Comparison of ENCODE assay signal across 17 mouse cellular contexts in the genomic region with DNA sequence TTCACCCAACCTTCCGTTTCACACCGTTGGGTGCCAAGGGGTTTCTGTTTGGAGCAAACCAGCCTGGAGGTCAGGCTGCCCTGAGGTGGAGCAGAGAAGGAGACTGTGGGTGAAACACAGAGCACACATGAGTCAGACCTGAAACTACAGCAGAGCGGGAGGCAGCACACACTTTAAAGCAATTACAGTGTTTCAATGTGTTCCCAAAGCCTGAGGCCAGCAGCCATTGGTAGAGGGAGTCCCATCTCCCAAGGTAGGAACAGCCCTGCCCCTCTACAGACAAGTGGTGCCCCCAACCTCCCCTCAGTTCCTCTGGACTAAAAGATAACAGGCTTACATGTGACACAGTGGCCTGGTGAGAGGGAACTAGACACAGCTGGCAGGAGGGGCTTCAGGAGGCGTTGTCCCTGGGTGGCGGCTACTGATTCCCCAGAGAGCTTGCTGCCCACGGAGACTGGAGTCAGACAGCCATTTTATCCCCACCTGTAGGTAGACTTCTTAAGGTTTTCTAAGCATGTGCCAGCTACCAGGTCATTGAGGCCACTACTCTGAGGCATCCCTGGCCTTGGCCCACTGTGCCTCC. TPM values are rescaled to one million over a fixed set of nuclear protein-coding genes. Genes with fewer than 3 reads are reported as not detected.
DNase-seq lines count a peak whose midpoint lies in the region; ATAC-seq and TF ChIP-seq lines count a peak whose summit lies in the region.
"Had no signal": no experiment of that assay in that cellular context is flagged by ENCODE, and none has a peak within 500 bp of the region (broad histone marks: within the 10 kb centered on the region; RNA-seq: fewer than 3 reads in every experiment).

No protein-coding gene starts in this region.

- no peaks in the 10 kb centered on the region for H3K9me3 ChIP-seq in forebrain, embryonic 15.5 days
- H3K9me3 ChIP-seq in forebrain, embryonic 13.5 days (replicated peaks): no peaks in the 10 kb centered on the region
- H3K9me3 ChIP-seq in G1E (replicated peaks): no peaks in the 10 kb centered on the region
- no peaks in the 10 kb centered on the region for H3K9me3 ChIP-seq in megakaryocyte, embryonic 14.5 days
- H3K9me3 ChIP-seq: embryonic facial prominence, embryonic 15.5 days; neural tube, embryonic 12.5 days had no signal

- H3K4me3 ChIP-seq in forebrain, embryonic 15.5 days: no peak overlapping the region
- H3K4me3 ChIP-seq in forebrain, embryonic 13.5 days: no peak overlapping the region
- H3K4me3 ChIP-seq in G1E (ENCODE audit: low read depth, low read length): peak overlapping the region; percentile 63; the same call in 1 of the 2 replicates
- H3K4me3 ChIP-seq in megakaryocyte, embryonic 14.5 days (replicated peaks): peak overlapping the region; percentile 35
- H3K4me3 ChIP-seq: embryonic facial prominence, embryonic 15.5 days; neural tube, embryonic 12.5 days had no signal

- ATAC-seq in forebrain, embryonic 15.5 days (replicated peaks): no peak
- no peak for ATAC-seq in forebrain, embryonic 13.5 days
- ATAC-seq in G1E (ENCODE audit: extremely low read depth, insufficient number of reproducible peaks, low FRiP score, poor library complexity, severe bottlenecking): peak; percentile 76
- ATAC-seq in granulocyte monocyte progenitor cell, adult 5-6 weeks (replicated peaks; ENCODE audit: poor library complexity, severe bottlenecking): peak; percentile 24; the same call in 1 of the 2 replicates
- ATAC-seq: activated CD4-positive, CD25-positive, alpha-beta regulatory T cell, adult 4 months; lung, postnatal 0 days had no signal

- DNase-seq in G1E (ENCODE audit: low spot score): peak; percentile 91
- no peak for DNase-seq in thymus, postnatal 14 days
- DNase-seq in kidney, postnatal 14 days: no peak
- no peak for DNase-seq in embryo, embryonic 10.5 days (ENCODE audit: low spot score)
- DNase-seq: cerebellum, postnatal 36 days; kidney, adult 8-10 months; midbrain, embryonic 14.5 days had no signal

- no peaks in the 10 kb centered on the region for H3K27me3 ChIP-seq in forebrain, embryonic 15.5 days
- H3K27me3 ChIP-seq in forebrain, embryonic 13.5 days: no peaks in the 10 kb centered on the region
- H3K27me3 ChIP-seq in G1E (ENCODE audit: insufficient read depth, low read length): peaks cover 12% of the 10 kb centered on the region; the same call in 1 of the 2 replicates
- peaks cover 11% of the 10 kb centered on the region for H3K27me3 ChIP-seq in megakaryocyte, embryonic 14.5 days (replicated peaks)
- H3K27me3 ChIP-seq: embryonic facial prominence, embryonic 15.5 days; neural tube, embryonic 12.5 days had no signal

- peaks cover 20% of the 10 kb centered on the region for H3K4me1 ChIP-seq in forebrain, embryonic 15.5 days
- H3K4me1 ChIP-seq in forebrain, embryonic 13.5 days: peaks cover 36% of the 10 kb centered on the region
- peaks cover 96% of the 10 kb centered on the region for H3K4me1 ChIP-seq in G1E (ENCODE audit: insufficient read depth, low read depth, low read length)
- H3K4me1 ChIP-seq in megakaryocyte, embryonic 14.5 days: peaks cover 66% of the 10 kb centered on the region

- H3K9ac ChIP-seq in forebrain, embryonic 15.5 days (replicated peaks): no peak overlapping the region
- H3K9ac ChIP-seq in forebrain, embryonic 13.5 days: no peak overlapping the region
- H3K9ac ChIP-seq: embryonic facial prominence, embryonic 15.5 days; hindbrain, embryonic 14.5 days; neural tube, embryonic 12.5 days had no signal

- peak overlapping the region; percentile 62 for H3K27ac ChIP-seq in forebrain, embryonic 15.5 days (replicated peaks)
- no peak overlapping the region; the same call in 1 of the 2 replicates for H3K27ac ChIP-seq in forebrain, embryonic 13.5 days
- H3K27ac ChIP-seq: embryonic facial prominence, embryonic 15.5 days; hindbrain, embryonic 14.5 days; neural tube, embryonic 12.5 days had no signal

- no peak overlapping the region for H3K4me2 ChIP-seq in forebrain, embryonic 15.5 days (replicated peaks)
- H3K4me2 ChIP-seq in forebrain, embryonic 13.5 days: no peak overlapping the region
- H3K4me2 ChIP-seq: embryonic facial prominence, embryonic 15.5 days; heart, embryonic 11.5 days; hindbrain, embryonic 14.5 days; neural tube, embryonic 12.5 days had no signal

- TF ChIP-seq CTCF in G1E (IDR thresholded peaks at IDR 0.05; ENCODE audit: low read depth, low read length): no peak

- H3K36me3 ChIP-seq in forebrain, embryonic 15.5 days: no peaks in the 10 kb centered on the region
- no peaks in the 10 kb centered on the region for H3K36me3 ChIP-seq in forebrain, embryonic 13.5 days (ENCODE audit: poor library complexity, severe bottlenecking)
- H3K36me3 ChIP-seq in G1E (replicated peaks): no peaks in the 10 kb centered on the region
- peaks cover 7% of the 10 kb centered on the region for H3K36me3 ChIP-seq in megakaryocyte, embryonic 14.5 days (replicated peaks; ENCODE audit: low read length)
- H3K36me3 ChIP-seq: embryonic facial prominence, embryonic 15.5 days; neural tube, embryonic 12.5 days had no signal

- WGBS in forebrain, embryonic 15.5 days: 76% methylated on average over 6 of the region's 6 CpGs
- 85% methylated on average over 6 of the region's 6 CpGs for whole genome bisulfite sequencing in forebrain, embryonic 13.5 days

RNA-seq across cellular contexts. Expression of gene Morn1, which starts 31.1 kb away (rescaled TPM):
- polyA plus RNA-seq in forebrain, embryonic 15.5 days (2015; fragmentation: Nextera tagmentation; extraction: Ambion mirVana): 8.8 and 8.9 TPM in 2 replicates
- polyA plus RNA-seq in forebrain, embryonic 13.5 days (2015; fragmentation: Nextera tagmentation; extraction: Ambion mirVana): 7.4 and 9.4 TPM in 2 replicates
- total RNA-seq in G1E (2014; fragmentation: Nextera tagmentation) (2.3 and 4.2 TPM in 2 replicates), G1E (2017) (5.3 and 7.2 TPM in 2 replicates)
- polyA plus RNA-seq in G1E (2012): 1.8 and 2.9 TPM in 2 replicates
- total RNA-seq in granulocyte monocyte progenitor cell, adult 5-6 weeks (2014; fragmentation: Nextera tagmentation): 0.62 and 1.2 TPM in 2 replicates
- 1.6 and 4.7 TPM in 2 replicates for total RNA-seq in granulocyte monocyte progenitor cell, adult 5-6 weeks (2017)
- 4.3 and 6.3 TPM in 2 replicates for polyA plus RNA-seq in megakaryocyte, embryonic 14.5 days (2012; ENCODE audit: insufficient read depth, low replicate concordance)

RNA-seq across cellular contexts. Expression of gene Rer1, which starts 31.3 kb away (rescaled TPM):
- polyA plus RNA-seq in forebrain, embryonic 15.5 days (2015; fragmentation: Nextera tagmentation; extraction: Ambion mirVana): 127 TPM in 2 replicates
- 125 and 130 TPM in 2 replicates for polyA plus RNA-seq in forebrain, embryonic 13.5 days (2015; fragmentation: Nextera tagmentation; extraction: Ambion mirVana)
- total RNA-seq in G1E (2014; fragmentation: Nextera tagmentation) (209 TPM in 2 replicates), G1E (2017) (212 and 216 TPM in 2 replicates)
- 123 and 125 TPM in 2 replicates for polyA plus RNA-seq in G1E (2012)
- total RNA-seq in granulocyte monocyte progenitor cell, adult 5-6 weeks (2014; fragmentation: Nextera tagmentation): 93.3 and 125 TPM in 2 replicates
- 106 and 134 TPM in 2 replicates for total RNA-seq in granulocyte monocyte progenitor cell, adult 5-6 weeks (2017)
- polyA plus RNA-seq in megakaryocyte, embryonic 14.5 days (2012; ENCODE audit: insufficient read depth, low replicate concordance): 18.8 and 58.8 TPM in 2 replicates

RNA-seq across cellular contexts. Expression of gene Pex10, which starts 50.7 kb away (rescaled TPM):
- 22.0 and 23.5 TPM in 2 replicates for polyA plus RNA-seq in forebrain, embryonic 15.5 days (2015; fragmentation: Nextera tagmentation; extraction: Ambion mirVana)
- 18.5 and 22.8 TPM in 2 replicates for polyA plus RNA-seq in forebrain, embryonic 13.5 days (2015; fragmentation: Nextera tagmentation; extraction: Ambion mirVana)
- total RNA-seq in G1E (2014; fragmentation: Nextera tagmentation) (15.9 and 21.1 TPM in 2 replicates), G1E (2017) (23.2 and 23.4 TPM in 2 replicates)
- polyA plus RNA-seq in G1E (2012): 30.3 and 40.2 TPM in 2 replicates
- 10.5 and 11.0 TPM in 2 replicates for total RNA-seq in granulocyte monocyte progenitor cell, adult 5-6 weeks (2014; fragmentation: Nextera tagmentation)
- total RNA-seq in granulocyte monocyte progenitor cell, adult 5-6 weeks (2017): 13.4 and 18.6 TPM in 2 replicates
- polyA plus RNA-seq in megakaryocyte, embryonic 14.5 days (2012; ENCODE audit: insufficient read depth, low replicate concordance): 1.4 and 4.3 TPM in 2 replicates

Comparison
In these comparisons a context has a peak if more than half of its experiments do, and no peak if none do; other contexts are left out.
1. ATAC-seq: peak in G1E (single experiment) and granulocyte monocyte progenitor cell, adult 5-6 weeks (single experiment); none in forebrain, embryonic 15.5 days (single experiment) and forebrain, embryonic 13.5 days (single experiment).
2. H3K4me3 ChIP-seq: peak in G1E (single experiment) and megakaryocyte, embryonic 14.5 days (single experiment); none in forebrain, embryonic 15.5 days (single experiment) and forebrain, embryonic 13.5 days (single experiment).